Mouse (Mus musculus): ENCODE results near the gene Lrrtm4. TPM values are rescaled to one million over a fixed set of nuclear protein-coding genes. Genes with fewer than 3 reads are reported as not detected.
A peak's percentile ranks its signal among the peaks of the same experiment; 100 is the strongest.

The Lrrtm4 gene
- 2.1 and 2.4 TPM in 2 replicates for polyA plus RNA-seq (2014; fragmentation: Nextera tagmentation; extraction: Ambion mirVana)

DNA sequence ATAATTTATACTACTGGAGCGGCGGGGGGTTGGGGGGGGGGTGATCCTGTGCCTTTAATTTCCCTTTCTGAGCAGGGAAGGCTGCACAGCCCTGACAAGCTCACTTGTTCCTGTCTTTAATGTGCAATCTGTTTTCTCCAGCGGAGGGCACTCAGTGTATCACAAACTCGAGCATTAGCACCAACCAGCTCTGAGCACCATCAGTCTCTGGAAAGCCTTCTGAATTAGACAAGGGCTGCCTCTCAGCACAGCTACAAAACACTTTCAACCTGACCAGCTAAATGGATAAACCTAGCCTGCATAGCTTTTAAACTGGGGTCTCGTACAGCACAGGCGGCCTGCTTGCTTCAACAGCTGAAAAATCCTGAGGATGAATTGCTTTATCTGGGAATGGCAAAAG is at the start of gene Lrrtm4:
Gene Lrrtm4 (plus strand): TSS at position 113 of the 400 bp plus-strand sequence.
- H3K27me3 ChIP-seq (ENCODE audit: control insufficient read depth, insufficient read depth, low read length), result no peaks in the 10 kb centered on the region
- H3K9ac ChIP-seq (replicated peaks; ENCODE audit: low read depth, low read length), result no peak within 1 kb of the TSS
- peak within 1 kb of the TSS; percentile 47 for H3K4me2 ChIP-seq (replicated peaks; ENCODE audit: low read depth, low read length)
- H3K36me3 ChIP-seq (ENCODE audit: control insufficient read depth, insufficient read depth, low read length), result no peaks in the 10 kb centered on the region
- no peaks in the 10 kb centered on the region for H3K9me3 ChIP-seq (ENCODE audit: control insufficient read depth, low read depth, low read length)
- ATAC-seq (ENCODE audit: insufficient number of reproducible peaks, insufficient read depth, low FRiP score, low read depth), result peak; percentile 75; the same call in 1 of the 2 replicates
- H3K4me1 ChIP-seq (ENCODE audit: control insufficient read depth, insufficient read depth, low read length), result no peaks in the 10 kb centered on the region
- H3K27ac ChIP-seq (ENCODE audit: low read length), result no peak within 1 kb of the TSS
- peak within 1 kb of the TSS; percentile 23 for H3K4me3 ChIP-seq (ENCODE audit: low read depth, low read length)
- WGBS, result 4% methylated on average over 6 of the region's 6 CpGs

- Histone ChIP-seq H3K9me3 (ENCODE audit: control insufficient read depth, low read depth, low read length) (no peaks in the 10 kb centered on the region), H3K4me1 (ENCODE audit: control insufficient read depth, insufficient read depth, low read length) (no peaks in the 10 kb centered on the region), H3K27ac (ENCODE audit: low read length) (no peak overlapping the region), H3K4me2 (replicated peaks; ENCODE audit: low read depth, low read length) (peak overlapping the region; percentile 47), H3K4me3 (ENCODE audit: low read depth, low read length) (peak overlapping the region; percentile 23), H3K27me3 (ENCODE audit: control insufficient read depth, insufficient read depth, low read length) (no peaks in the 10 kb centered on the region), H3K36me3 (ENCODE audit: control insufficient read depth, insufficient read depth, low read length) (no peaks in the 10 kb centered on the region), H3K9ac (replicated peaks; ENCODE audit: low read depth, low read length) (no peak overlapping the region)
- WGBS, result 2% methylated on average over 14 of the region's 14 CpGs
- ATAC-seq (ENCODE audit: insufficient number of reproducible peaks, insufficient read depth, low FRiP score, low read depth), result no peak
Measured at GRCm38 (mm10) chr6:80019189-80019860, 648 bp downstream of the Lrrtm4 start.

GRCm38 (mm10) chr6:80019861-80020230 is 1.2 kb downstream of the Lrrtm4 start:
- Histone ChIP-seq H3K36me3 (ENCODE audit: control insufficient read depth, insufficient read depth, low read length) (no peaks in the 10 kb centered on the region), H3K27ac (ENCODE audit: low read length) (no peak overlapping the region), H3K4me3 (ENCODE audit: low read depth, low read length) (peak overlapping the region; percentile 23), H3K4me1 (ENCODE audit: control insufficient read depth, insufficient read depth, low read length) (no peaks in the 10 kb centered on the region), H3K27me3 (ENCODE audit: control insufficient read depth, insufficient read depth, low read length) (no peaks in the 10 kb centered on the region), H3K4me2 (replicated peaks; ENCODE audit: low read depth, low read length) (peak overlapping the region; percentile 47), H3K9ac (replicated peaks; ENCODE audit: low read depth, low read length) (no peak overlapping the region), H3K9me3 (ENCODE audit: control insufficient read depth, low read depth, low read length) (no peaks in the 10 kb centered on the region)
- 8% methylated on average over 10 of the region's 10 CpGs for WGBS
- no peak for ATAC-seq (ENCODE audit: insufficient number of reproducible peaks, insufficient read depth, low FRiP score, low read depth)

DNA sequence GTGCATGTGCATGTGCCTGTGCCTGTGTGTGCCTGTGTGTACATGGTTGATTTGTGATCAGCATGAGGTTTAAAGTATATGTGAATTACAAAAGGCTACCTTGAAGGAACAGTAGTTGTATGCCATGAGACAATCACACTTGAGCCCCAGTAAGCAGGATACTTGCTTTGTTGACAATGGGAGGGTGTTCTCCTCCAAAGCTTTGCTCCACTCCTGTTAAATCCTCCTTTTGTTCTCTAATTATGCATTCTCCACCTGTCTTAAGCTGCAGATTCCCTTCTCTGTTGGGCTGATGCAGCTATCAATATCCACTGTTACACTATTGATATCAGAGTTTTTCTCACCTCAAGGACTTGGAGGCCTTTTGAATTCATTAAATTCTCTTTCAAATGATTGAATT is 38.2 kb downstream of the Lrrtm4 start:
- Histone ChIP-seq H3K27ac (ENCODE audit: low read length) (no peak overlapping the region), H3K4me3 (ENCODE audit: low read depth, low read length) (no peak overlapping the region), H3K4me1 (ENCODE audit: control insufficient read depth, insufficient read depth, low read length) (no peaks in the 10 kb centered on the region), H3K27me3 (ENCODE audit: control insufficient read depth, insufficient read depth, low read length) (no peaks in the 10 kb centered on the region), H3K4me2 (replicated peaks; ENCODE audit: low read depth, low read length) (no peak overlapping the region), H3K9me3 (ENCODE audit: control insufficient read depth, low read depth, low read length) (no peaks in the 10 kb centered on the region), H3K9ac (replicated peaks; ENCODE audit: low read depth, low read length) (no peak overlapping the region), H3K36me3 (ENCODE audit: control insufficient read depth, insufficient read depth, low read length) (no peaks in the 10 kb centered on the region)
- ATAC-seq (ENCODE audit: insufficient number of reproducible peaks, insufficient read depth, low FRiP score, low read depth), result no peak

DNA sequence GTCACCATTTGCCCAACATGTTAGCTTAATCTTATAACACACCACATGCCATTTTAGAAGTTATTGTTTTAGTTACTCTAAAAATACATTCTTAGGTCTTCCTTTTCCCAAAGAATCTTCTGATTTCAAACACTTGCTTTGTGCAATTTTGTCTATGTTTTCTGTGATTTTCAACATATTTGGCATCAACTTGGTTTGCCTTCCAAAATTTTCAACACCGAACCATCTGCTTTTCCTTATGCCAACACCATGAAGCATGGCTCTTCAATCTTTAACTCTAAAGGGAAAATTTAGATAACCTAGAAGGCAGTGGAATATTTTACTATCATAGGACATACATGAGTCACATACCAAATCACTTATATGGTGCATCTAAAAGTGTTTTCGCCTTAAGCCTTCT is 59.3 kb downstream of the Lrrtm4 start:
- ATAC-seq (ENCODE audit: insufficient number of reproducible peaks, insufficient read depth, low FRiP score, low read depth), result no peak
- Histone ChIP-seq H3K27me3 (ENCODE audit: control insufficient read depth, insufficient read depth, low read length) (no peaks in the 10 kb centered on the region), H3K36me3 (ENCODE audit: control insufficient read depth, insufficient read depth, low read length) (no peaks in the 10 kb centered on the region), H3K9me3 (ENCODE audit: control insufficient read depth, low read depth, low read length) (no peaks in the 10 kb centered on the region), H3K4me3 (ENCODE audit: low read depth, low read length) (no peak overlapping the region), H3K27ac (ENCODE audit: low read length) (no peak overlapping the region), H3K4me1 (ENCODE audit: control insufficient read depth, insufficient read depth, low read length) (no peaks in the 10 kb centered on the region), H3K9ac (replicated peaks; ENCODE audit: low read depth, low read length) (no peak overlapping the region), H3K4me2 (replicated peaks; ENCODE audit: low read depth, low read length) (no peak overlapping the region)
- WGBS, result 98% methylated on average over 2 of the region's 2 CpGs

DNA sequence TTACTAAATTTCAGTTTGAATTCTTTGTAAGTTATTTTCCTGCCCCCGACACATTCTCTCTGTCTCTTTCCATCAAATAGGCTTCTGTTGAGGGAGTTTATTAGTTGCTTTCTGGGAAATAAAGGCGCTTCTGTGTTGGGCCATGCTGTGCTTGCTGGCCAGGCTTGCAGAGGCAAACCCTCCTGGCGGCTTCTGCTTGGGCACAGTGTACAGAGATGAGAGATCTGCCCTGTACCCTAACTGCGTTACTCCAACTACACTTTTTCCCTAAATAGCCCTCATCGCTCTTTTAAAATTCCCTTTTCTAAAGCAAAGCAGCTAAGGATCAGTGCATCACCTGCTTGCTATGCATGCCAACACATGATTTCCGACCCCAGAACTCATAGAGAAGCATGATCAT is 60.6 kb downstream of the Lrrtm4 start:
- no peak overlapping the region for H3K4me2 ChIP-seq (replicated peaks; ENCODE audit: low read depth, low read length)
- H3K27me3 ChIP-seq (ENCODE audit: control insufficient read depth, insufficient read depth, low read length), result no peaks in the 10 kb centered on the region
- ATAC-seq (ENCODE audit: insufficient number of reproducible peaks, insufficient read depth, low FRiP score, low read depth), result no peak
- H3K4me3 ChIP-seq (ENCODE audit: low read depth, low read length), result no peak overlapping the region
- H3K27ac ChIP-seq (ENCODE audit: low read length), result no peak overlapping the region
- H3K4me1 ChIP-seq (ENCODE audit: control insufficient read depth, insufficient read depth, low read length), result no peaks in the 10 kb centered on the region
- H3K36me3 ChIP-seq (ENCODE audit: control insufficient read depth, insufficient read depth, low read length), result no peaks in the 10 kb centered on the region
- no peak overlapping the region for H3K9ac ChIP-seq (replicated peaks; ENCODE audit: low read depth, low read length)
- 80% methylated on average over 6 of the region's 6 CpGs for WGBS
- H3K9me3 ChIP-seq (ENCODE audit: control insufficient read depth, low read depth, low read length), result no peaks in the 10 kb centered on the region

DNA sequence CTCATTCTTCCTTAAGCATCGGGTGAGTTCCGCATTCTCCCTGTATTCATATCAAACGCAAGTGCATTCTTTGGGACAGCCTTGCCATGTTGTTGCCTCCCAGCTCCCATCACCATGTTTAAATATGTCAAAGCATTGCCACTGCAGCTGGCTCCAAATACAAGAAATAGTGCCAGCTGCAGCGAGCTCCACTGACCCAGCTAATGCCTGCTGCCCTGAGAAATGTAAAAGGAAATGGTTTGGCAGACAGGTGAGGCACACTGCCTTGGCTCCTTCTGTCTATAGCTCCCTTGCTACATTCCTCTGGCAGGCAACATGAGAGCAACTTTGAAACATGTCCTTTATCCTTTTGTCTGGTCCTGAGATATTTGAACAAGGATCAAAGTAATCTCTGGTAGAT is 76.2 kb downstream of the Lrrtm4 start:
- H3K36me3 ChIP-seq (ENCODE audit: control insufficient read depth, insufficient read depth, low read length), result no peaks in the 10 kb centered on the region
- no peak overlapping the region for H3K27ac ChIP-seq (ENCODE audit: low read length)
- H3K4me1 ChIP-seq (ENCODE audit: control insufficient read depth, insufficient read depth, low read length), result no peaks in the 10 kb centered on the region
- no peak overlapping the region for H3K9ac ChIP-seq (replicated peaks; ENCODE audit: low read depth, low read length)
- WGBS, result 81% methylated on average over 4 of the region's 4 CpGs
- H3K4me2 ChIP-seq (replicated peaks; ENCODE audit: low read depth, low read length), result no peak overlapping the region
- no peaks in the 10 kb centered on the region for H3K27me3 ChIP-seq (ENCODE audit: control insufficient read depth, insufficient read depth, low read length)
- no peaks in the 10 kb centered on the region for H3K9me3 ChIP-seq (ENCODE audit: control insufficient read depth, low read depth, low read length)
- ATAC-seq (ENCODE audit: insufficient number of reproducible peaks, insufficient read depth, low FRiP score, low read depth), result no peak
- no peak overlapping the region for H3K4me3 ChIP-seq (ENCODE audit: low read depth, low read length)

DNA sequence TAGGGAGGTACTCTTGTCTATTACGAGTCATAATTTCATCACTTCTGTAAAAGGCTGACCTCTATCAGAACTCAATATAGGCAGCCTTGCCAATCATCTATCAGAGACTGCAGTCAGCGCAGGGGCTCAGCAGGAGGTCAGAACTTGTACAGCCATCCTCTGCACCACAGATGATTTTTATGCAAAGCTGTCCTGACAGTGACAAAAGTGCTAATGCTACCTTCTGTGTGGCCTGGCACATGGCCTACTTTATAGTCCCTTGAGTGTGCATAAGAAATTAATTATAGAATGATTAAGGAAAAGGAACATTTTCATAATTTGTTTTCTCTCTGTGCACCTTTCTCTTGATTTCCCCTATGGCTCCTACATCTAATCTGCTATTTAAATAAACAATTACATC is 86.7 kb downstream of the Lrrtm4 start:
- no peak for ATAC-seq (ENCODE audit: insufficient number of reproducible peaks, insufficient read depth, low FRiP score, low read depth)

DNA sequence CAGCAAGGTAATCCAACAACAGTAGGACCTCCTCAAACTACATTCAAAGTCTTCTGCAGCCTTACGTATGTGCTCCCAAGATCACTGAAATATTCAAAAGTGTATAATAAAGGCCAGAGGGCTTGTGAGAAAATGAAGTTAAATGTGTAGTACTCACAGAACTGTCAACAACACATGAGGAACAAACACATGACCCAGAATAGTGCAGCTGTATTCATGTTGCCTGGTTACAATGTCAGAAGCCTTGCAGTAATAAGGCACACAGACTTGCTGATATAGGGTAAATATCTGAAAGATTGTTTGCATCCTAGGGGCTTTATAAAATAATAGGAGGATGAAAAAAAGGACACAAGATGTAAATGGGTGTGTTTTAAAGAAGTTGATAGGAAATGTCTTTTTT is 87.2 kb downstream of the Lrrtm4 start:
- Histone ChIP-seq H3K4me1 (ENCODE audit: control insufficient read depth, insufficient read depth, low read length) (no peaks in the 10 kb centered on the region), H3K4me3 (ENCODE audit: low read depth, low read length) (no peak overlapping the region), H3K4me2 (replicated peaks; ENCODE audit: low read depth, low read length) (no peak overlapping the region), H3K36me3 (ENCODE audit: control insufficient read depth, insufficient read depth, low read length) (no peaks in the 10 kb centered on the region), H3K9me3 (ENCODE audit: control insufficient read depth, low read depth, low read length) (no peaks in the 10 kb centered on the region), H3K27ac (ENCODE audit: low read length) (no peak overlapping the region), H3K27me3 (ENCODE audit: control insufficient read depth, insufficient read depth, low read length) (no peaks in the 10 kb centered on the region), H3K9ac (replicated peaks; ENCODE audit: low read depth, low read length) (no peak overlapping the region)
- 83% methylated on average over 1 of the region's 1 CpGs for WGBS
- no peak for ATAC-seq (ENCODE audit: insufficient number of reproducible peaks, insufficient read depth, low FRiP score, low read depth)

More for the DNA sequence above, 86.7 kb downstream of the Lrrtm4 start:
- no peak overlapping the region for H3K4me2 ChIP-seq (replicated peaks; ENCODE audit: low read depth, low read length)
- no peaks in the 10 kb centered on the region for H3K36me3 ChIP-seq (ENCODE audit: control insufficient read depth, insufficient read depth, low read length)
- H3K9ac ChIP-seq (replicated peaks; ENCODE audit: low read depth, low read length), result no peak overlapping the region
- no peaks in the 10 kb centered on the region for H3K27me3 ChIP-seq (ENCODE audit: control insufficient read depth, insufficient read depth, low read length)
- no peaks in the 10 kb centered on the region for H3K9me3 ChIP-seq (ENCODE audit: control insufficient read depth, low read depth, low read length)
- H3K4me3 ChIP-seq (ENCODE audit: low read depth, low read length), result no peak overlapping the region
- H3K27ac ChIP-seq (ENCODE audit: low read length), result no peak overlapping the region
- H3K4me1 ChIP-seq (ENCODE audit: control insufficient read depth, insufficient read depth, low read length), result no peaks in the 10 kb centered on the region
- 87% methylated on average over 2 of the region's 2 CpGs for WGBS
